10 mouse cellular contexts compared by ENCODE assay signal in genomic region chr1:194223610-194224009, GRCm38 (mm10).
DNase-seq lines count a peak whose midpoint lies in the region; ATAC-seq and TF ChIP-seq lines count a peak whose summit lies in the region.
"Had no signal": no experiment of that assay in that cellular context is flagged by ENCODE, and none has a peak within 500 bp of the region (broad histone marks: within the 10 kb centered on the region; RNA-seq: fewer than 3 reads in every experiment).

No protein-coding gene starts in this region.

- WGBS in lung, embryonic 15.5 days = 48% methylated on average over 2 of the region's 2 CpGs
- 49% methylated on average over 2 of the region's 2 CpGs for WGBS in lung, adult 2 months
- WGBS in hindbrain, embryonic 15.5 days = 11% methylated on average over 2 of the region's 2 CpGs
- WGBS in midbrain, postnatal 0 days = 22% methylated on average over 2 of the region's 2 CpGs

- H3K4me1 ChIP-seq in lung, embryonic 15.5 days = peaks cover 24% of the 10 kb centered on the region
- H3K4me1 ChIP-seq in lung, adult 2 months (ENCODE audit: control insufficient read depth, insufficient read depth, low read length) = no peaks in the 10 kb centered on the region
- H3K4me1 ChIP-seq in hindbrain, embryonic 15.5 days (replicated peaks) = peaks cover 44% of the 10 kb centered on the region
- H3K4me1 ChIP-seq in midbrain, postnatal 0 days (ENCODE audit: insufficient read depth, low read length) = peaks cover 9% of the 10 kb centered on the region; the same call in 1 of the 2 replicates
- H3K4me1 ChIP-seq: liver, embryonic 12.5 days had no signal

- no peak for TF ChIP-seq CTCF in lung, adult 2 months (IDR thresholded peaks at IDR 0.05; ENCODE audit: insufficient read depth, low read length)
- no peak for TF ChIP-seq CTCF in midbrain, postnatal 0 days (IDR thresholded peaks at IDR 0.05)

- no peaks in the 10 kb centered on the region for H3K27me3 ChIP-seq in lung, embryonic 15.5 days
- H3K27me3 ChIP-seq in hindbrain, embryonic 15.5 days = no peaks in the 10 kb centered on the region
- no peaks in the 10 kb centered on the region for H3K27me3 ChIP-seq in midbrain, postnatal 0 days (ENCODE audit: insufficient read depth, low read length)
- H3K27me3 ChIP-seq: liver, embryonic 12.5 days; stomach, embryonic 15.5 days had no signal

- no peak overlapping the region for H3K4me3 ChIP-seq in lung, embryonic 15.5 days
- no peak overlapping the region for H3K4me3 ChIP-seq in lung, adult 2 months (replicated peaks; ENCODE audit: extremely low read depth, low read depth, low read length)
- no peak overlapping the region for H3K4me3 ChIP-seq in hindbrain, embryonic 15.5 days
- H3K4me3 ChIP-seq in midbrain, postnatal 0 days (ENCODE audit: low read depth, low read length) = no peak overlapping the region
- H3K4me3 ChIP-seq: liver, embryonic 12.5 days; stomach, embryonic 15.5 days had no signal

- TF ChIP-seq POLR2A in lung, adult 2 months (IDR thresholded peaks at IDR 0.05; ENCODE audit: borderline replicate concordance, extremely low read depth, low read depth, low read length) = no peak

- H3K27ac ChIP-seq in lung, embryonic 15.5 days = peak overlapping the region; percentile 37; the same call in 1 of the 2 replicates
- peak overlapping the region; percentile 46 for H3K27ac ChIP-seq in hindbrain, embryonic 15.5 days (replicated peaks)
- 0 out of 2 replicates have a peak overlapping the region, but pooled peaks have one; percentile 18 for H3K27ac ChIP-seq in midbrain, postnatal 0 days (ENCODE audit: low read depth, low read length)
- H3K27ac ChIP-seq: liver, embryonic 12.5 days; stomach, embryonic 15.5 days had no signal

- H3K36me3 ChIP-seq in lung, embryonic 15.5 days = no peaks in the 10 kb centered on the region
- no peaks in the 10 kb centered on the region for H3K36me3 ChIP-seq in hindbrain, embryonic 15.5 days
- no peaks in the 10 kb centered on the region for H3K36me3 ChIP-seq in midbrain, postnatal 0 days (ENCODE audit: insufficient read depth, low read length)
- H3K36me3 ChIP-seq: liver, embryonic 12.5 days; stomach, embryonic 15.5 days had no signal

- DNase-seq in lung, adult 2 months = no peak
- DNase-seq in midbrain, postnatal 0 days (ENCODE audit: low spot score) = no peak
- DNase-seq in frontal cortex, postnatal 36 days (ENCODE audit: low spot score in 2 of 2) = no peak
- DNase-seq in right cerebral cortex, postnatal 36 days (ENCODE audit: low spot score in 2 of 2) = no peak
- DNase-seq in thymus, postnatal 10 days (ENCODE audit: low spot score in 2 of 2) = no peak

- H3K9ac ChIP-seq in lung, embryonic 15.5 days = no peak overlapping the region
- no peak overlapping the region for H3K9ac ChIP-seq in hindbrain, embryonic 15.5 days
- no peak overlapping the region for H3K9ac ChIP-seq in midbrain, postnatal 0 days (replicated peaks; ENCODE audit: low read length, poor library complexity, severe bottlenecking)
- H3K9ac ChIP-seq: liver, embryonic 12.5 days; stomach, embryonic 15.5 days had no signal

- no peak for ATAC-seq in lung, embryonic 15.5 days (ENCODE audit: borderline replicate concordance, extremely low read depth, low FRiP score, low TSS enrichment)
- ATAC-seq in granulocyte monocyte progenitor cell, adult 5-6 weeks (replicated peaks; ENCODE audit: poor library complexity, severe bottlenecking) = peak; percentile 45
- no peak for ATAC-seq in hindbrain, embryonic 15.5 days (ENCODE audit: low FRiP score, low read depth)
- no peak for ATAC-seq in midbrain, postnatal 0 days (ENCODE audit: low FRiP score)

- no peaks in the 10 kb centered on the region for H3K9me3 ChIP-seq in lung, embryonic 15.5 days
- H3K9me3 ChIP-seq in hindbrain, embryonic 15.5 days = no peaks in the 10 kb centered on the region
- no peaks in the 10 kb centered on the region for H3K9me3 ChIP-seq in midbrain, postnatal 0 days (ENCODE audit: low read length)
- H3K9me3 ChIP-seq: liver, embryonic 12.5 days; stomach, embryonic 15.5 days had no signal

- no peak overlapping the region for H3K4me2 ChIP-seq in lung, embryonic 15.5 days
- no peak overlapping the region for H3K4me2 ChIP-seq in hindbrain, embryonic 15.5 days
- no peak overlapping the region for H3K4me2 ChIP-seq in midbrain, postnatal 0 days (ENCODE audit: low read depth, low read length, poor library complexity, severe bottlenecking)
- H3K4me2 ChIP-seq: liver, embryonic 12.5 days; stomach, embryonic 15.5 days had no signal
